Mouse (Mus musculus): Measurements from ENCODE around the gene Ppp1r32.

Ppp1r32 gene

DNA sequence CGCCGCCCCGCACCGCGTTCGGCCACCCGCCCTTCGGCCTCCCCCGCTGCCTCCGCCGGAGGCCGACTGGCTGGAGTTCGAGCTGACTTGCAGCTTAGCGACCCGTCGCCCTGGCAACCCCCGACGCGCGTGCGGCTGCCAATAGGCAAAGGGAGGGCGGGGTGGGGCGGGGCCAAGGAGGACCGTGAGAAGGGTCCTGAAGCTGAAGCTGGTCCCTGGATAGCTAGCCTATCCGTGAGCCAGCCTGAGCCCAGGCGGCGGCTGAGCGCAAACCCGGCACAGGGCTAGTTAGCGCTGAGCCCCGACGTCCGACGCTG, 25.3 kb downstream of the Ppp1r32 start:
- no peak for DNase-seq (ENCODE audit: low read depth)

DNA sequence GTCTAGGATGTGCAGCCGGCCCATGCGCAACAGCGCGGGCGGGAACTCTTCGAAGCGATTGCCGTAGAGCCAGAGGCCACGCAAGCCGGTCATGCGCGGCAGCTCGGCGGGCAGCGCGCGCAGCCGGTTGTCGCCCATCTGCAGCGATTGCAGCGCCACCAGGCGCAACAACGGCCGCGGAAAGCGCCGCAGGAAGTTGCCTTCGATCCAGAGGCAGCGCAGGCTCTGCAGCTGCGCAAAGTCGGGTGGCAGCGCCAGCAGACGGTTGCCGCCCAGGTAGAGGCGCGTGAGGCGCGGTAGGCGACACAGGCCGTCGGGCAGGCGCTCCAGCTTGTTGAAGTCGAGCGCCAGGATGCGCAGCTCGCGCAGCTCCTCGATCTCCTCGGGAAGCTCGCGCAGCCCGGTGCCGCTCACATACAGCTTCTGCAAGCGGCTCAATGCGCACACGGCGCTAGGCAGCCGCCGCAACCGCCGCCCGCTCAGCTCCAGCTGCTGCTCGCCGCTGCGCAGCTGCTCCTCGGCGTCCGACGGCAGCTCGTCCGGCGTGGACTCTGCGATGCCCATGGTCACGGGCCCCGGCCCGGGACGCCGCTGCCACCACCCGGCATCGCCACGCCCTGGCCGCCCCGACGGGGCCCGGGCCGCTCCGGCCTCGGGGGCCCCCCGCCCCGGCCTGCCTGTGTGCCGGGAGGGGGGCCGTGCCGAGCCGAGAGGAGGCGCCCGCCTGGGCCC, 25.8 kb downstream of the Ppp1r32 start, which contains the start of gene Lrrc10b:
Gene Lrrc10b (minus strand): TSS at position 722 of the 732 bp plus-strand sequence.
- no peak for DNase-seq (ENCODE audit: low read depth)

GRCm38 (mm10) chr19:10455437-10455806, 27.3 kb downstream of the Ppp1r32 start:
- no peak for DNase-seq (ENCODE audit: low read depth)

DNA sequence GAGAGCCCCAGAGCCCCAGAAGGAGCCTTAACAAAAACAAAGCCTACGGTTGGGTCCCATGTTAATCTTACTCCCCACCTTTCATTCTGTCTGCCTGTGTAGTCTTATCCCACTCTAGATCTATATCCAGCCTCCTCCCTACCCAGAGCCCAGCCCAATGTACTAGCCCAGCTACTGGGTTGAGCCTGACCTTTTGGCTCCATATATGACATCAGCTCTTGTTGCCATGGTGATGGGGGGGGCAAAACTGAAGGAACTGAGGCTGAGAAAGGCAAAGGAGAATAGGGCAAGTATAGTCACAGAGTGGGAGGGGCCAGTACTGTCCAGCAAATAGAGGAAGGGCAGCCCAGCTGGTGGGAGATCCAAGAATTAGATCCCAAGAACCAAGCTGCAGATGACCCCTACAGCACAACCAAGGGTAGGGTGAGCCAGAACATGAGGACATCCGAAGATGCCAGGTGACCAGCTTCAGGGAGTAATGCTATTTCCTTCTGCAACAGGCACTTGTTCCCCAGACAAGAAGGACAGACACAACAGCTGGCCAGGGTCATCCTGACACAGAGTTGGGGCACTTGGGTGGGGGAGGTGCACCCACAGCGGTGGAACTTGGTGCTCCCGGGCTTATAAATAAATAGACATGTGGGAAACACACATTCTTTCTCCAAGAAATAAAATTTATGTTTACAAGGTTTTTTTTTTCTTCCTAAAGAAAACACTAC, 27.9 kb downstream of the Ppp1r32 start:
- DNase-seq (ENCODE audit: low read depth) = no peak

GRCm38 (mm10) chr19:10449708-10450107, 33.0 kb downstream of the Ppp1r32 start:
- peak; percentile 32 for DNase-seq (ENCODE audit: low read depth)

DNA sequence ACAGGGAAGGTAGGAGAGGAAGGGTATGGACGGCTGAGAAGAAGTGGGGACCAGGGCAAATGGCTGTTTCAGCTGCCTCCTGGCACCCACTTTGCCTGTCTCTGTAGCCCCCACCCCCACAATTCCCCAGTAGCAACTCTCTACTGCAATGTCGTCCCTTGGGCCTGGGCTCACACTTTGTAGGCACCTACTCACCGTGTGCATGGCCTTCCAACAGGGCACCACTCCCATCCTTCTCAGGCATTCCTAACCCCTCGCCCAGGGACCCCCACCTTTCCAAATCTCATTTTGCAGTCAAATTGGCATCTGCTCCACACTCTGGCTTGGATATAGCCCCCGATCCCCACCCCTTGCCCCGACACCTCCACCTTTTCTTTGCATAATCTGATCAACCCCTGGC, 33.5 kb downstream of the Ppp1r32 start:
- DNase-seq (ENCODE audit: low read depth) = no peak

DNA sequence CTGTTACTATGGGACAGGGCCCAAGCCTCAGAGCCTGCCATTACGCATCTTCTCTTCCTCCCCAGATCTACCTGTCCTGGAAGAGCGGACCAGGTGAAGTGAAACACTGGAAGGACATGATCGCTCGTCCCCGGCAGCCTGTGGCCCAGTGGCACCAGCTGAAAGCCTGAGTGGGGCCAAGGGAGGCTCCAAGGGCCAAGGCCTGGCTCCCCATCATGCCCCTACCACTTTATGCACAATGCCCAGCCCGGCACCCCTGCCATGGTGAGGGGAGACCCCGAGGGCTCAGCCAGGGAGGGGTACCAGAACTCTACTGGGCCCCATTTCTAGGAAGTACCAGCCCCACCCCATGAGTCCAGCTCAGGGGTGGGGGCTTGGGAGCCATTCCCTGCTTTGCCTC, 34.5 kb downstream of the Ppp1r32 start:
- no peak for DNase-seq (ENCODE audit: low read depth)

DNA sequence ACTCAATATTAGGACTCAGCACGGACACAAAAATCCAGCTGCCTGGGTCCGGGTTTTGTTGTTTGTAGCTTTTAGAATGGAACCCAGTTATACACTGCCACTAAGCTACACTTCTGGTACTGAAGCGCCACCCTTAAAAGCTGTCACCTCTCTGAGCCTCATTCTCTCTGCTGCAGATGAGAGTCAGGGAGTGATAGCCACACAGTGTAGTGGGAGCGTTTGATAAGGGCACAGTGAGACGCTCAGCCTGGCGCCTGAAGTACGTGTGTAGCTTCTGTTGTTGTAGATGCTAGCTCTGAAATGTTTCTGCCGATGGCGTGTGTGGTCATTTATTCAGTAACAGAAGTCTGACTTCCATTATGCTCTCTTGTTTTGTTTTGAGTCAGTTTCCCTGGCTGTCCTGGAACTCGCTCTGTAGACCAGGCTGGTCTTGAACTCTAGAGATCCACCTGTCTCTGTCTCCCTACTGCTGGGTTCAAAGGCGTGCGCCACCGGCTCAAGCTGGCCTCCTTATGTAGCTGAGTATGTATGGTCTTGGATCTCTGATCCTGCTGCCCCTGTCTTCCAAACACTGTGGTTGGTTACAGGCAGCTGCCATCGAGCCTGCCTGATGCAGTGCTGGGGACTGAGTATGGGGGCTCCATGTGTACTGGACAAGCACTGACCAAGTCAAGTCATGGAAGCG, 37.9 kb downstream of the Ppp1r32 start:
- DNase-seq (ENCODE audit: low read depth) = no peak

DNA sequence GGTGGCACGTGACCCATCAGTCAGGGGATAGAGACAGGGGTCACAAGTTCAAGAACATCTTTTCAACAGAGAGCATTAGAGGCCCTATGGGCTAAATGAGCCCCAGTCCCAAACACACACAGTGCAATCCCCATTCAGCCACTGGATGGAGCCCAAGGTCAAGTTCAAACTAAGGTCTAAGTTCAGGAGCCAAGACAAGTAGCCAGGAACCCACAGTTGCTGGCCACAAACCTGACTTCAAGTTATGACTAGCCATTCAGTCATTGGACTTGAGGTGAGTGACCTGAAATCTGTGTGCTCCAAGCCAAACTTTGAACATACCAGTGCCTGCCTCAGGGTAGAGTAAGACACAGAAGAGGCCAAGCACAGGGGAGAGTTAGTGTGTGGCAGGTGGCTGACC, 45.2 kb downstream of the Ppp1r32 start:
- no peak for DNase-seq (ENCODE audit: low read depth)

DNA sequence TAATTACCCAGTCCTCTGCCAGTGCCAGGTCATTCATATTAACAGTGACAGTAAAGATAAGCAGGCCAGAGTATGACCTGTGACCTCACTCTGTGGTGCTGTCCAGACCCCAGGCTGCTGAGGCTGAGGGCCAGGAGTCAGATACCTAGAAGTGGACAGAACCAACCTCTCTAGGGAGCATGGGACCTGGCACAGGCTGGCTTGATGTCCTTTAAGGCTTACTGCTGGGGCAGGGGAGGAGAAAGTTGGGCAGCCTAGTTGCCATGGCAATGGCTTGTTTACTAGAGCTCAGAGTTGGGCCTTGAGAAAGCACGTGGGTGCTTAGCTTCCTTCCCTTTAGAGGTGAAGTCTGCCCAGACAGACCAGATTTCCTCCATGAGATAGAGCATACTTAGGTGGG, 46.0 kb downstream of the Ppp1r32 start:
- DNase-seq (ENCODE audit: low read depth) = no peak

- no peak for DNase-seq (ENCODE audit: low read depth)
These were observed 46.8 kb downstream of the Ppp1r32 start for GRCm38 (mm10) chr19:10435908-10436307.

DNA sequence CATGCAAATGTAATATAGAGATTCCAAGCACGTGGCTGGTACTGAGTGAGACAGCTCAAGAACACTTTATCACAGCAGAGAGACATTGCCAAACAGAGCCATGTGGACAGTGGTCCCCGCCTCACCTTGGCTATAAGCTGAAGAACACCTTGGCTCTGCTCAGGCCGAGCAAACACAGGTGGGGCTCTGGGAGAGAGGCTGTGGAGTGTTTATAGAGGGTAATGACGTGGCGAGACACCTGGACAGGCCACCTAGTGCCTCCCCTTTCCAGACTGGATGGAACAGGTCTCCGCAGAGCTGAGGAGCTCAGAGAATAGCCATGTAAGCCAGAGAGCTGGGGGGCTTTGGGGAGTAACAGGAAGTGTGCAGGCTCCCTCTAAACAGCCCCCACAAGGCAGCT, 47.8 kb downstream of the Ppp1r32 start:
- DNase-seq (ENCODE audit: low read depth) = no peak

DNA sequence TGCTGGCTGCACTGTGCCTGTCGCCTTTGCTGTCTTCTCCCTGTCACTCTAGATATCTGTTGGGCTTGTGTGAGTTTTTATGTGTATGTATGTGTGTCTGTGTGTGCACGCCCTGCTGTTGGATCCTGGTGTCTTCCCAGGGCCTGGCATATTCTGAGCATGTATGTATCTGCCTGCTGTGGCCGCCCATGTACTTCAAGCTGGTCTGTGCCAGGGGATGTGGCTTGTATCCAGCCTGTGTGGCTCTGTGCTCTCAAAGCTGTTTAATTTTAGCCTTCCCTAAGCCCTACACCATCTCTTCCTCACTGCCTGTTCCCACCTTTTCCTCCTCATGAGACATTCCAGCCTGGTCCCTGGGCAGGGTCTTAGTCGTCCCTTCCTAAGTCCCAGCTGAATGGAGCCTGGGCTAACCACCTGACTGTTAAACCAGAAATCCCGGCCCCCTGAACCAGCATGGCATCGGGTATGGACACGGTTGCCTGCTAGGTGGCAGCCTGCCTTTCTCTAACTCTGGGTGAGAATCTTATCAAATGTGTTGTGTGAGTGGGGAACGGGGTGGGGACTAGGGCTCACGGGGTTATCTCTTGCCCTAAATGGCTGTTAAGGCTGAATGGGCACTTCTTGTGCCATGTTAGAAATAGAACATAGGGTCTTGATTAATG, 48.7 kb downstream of the Ppp1r32 start:
- no peak for DNase-seq (ENCODE audit: low read depth)

DNA sequence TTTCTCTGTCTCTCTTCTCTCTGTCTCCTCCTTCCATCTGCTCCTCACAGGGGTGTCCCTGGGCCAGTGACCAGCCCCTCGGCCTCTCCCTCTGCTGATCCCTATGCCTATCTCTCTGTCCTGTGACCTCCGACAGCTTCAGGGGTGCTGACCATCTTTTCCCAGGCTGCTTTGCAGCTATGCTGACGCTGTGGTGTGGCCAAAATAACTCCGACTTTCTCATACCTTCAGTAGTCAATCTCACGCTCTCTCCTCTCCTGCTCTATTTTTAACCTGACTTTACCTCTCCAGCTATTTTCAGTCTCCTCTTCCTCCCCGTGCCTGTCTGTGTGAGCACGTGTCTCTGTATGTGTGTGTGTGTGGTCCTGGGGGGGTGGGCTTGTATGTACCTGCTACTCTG, 49.5 kb downstream of the Ppp1r32 start:
- no peak for DNase-seq (ENCODE audit: low read depth)

- DNase-seq (ENCODE audit: low read depth) = no peak
These were observed 50.9 kb downstream of the Ppp1r32 start for GRCm38 (mm10) chr19:10431841-10432240.

DNA sequence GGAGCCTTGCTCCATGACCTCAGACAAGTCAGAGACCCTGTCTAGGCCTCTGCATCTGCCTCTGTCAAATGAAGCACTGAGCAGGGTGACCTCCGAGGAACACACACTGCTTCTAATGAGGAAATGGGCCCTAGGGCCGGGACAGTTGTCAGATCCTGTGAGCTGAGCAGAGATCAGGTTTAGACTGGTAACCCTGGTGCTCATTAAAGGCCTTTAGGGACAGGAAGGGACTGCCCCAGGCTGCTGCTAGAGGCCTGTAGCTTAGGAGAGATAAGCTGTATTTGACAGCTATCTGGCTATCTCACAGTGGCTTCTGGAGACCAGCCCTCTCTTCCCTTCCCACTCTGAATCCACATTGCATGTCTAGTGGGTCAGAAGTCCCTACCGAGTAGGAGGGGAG, 51.3 kb downstream of the Ppp1r32 start:
- no peak for DNase-seq (ENCODE audit: low read depth)

DNA sequence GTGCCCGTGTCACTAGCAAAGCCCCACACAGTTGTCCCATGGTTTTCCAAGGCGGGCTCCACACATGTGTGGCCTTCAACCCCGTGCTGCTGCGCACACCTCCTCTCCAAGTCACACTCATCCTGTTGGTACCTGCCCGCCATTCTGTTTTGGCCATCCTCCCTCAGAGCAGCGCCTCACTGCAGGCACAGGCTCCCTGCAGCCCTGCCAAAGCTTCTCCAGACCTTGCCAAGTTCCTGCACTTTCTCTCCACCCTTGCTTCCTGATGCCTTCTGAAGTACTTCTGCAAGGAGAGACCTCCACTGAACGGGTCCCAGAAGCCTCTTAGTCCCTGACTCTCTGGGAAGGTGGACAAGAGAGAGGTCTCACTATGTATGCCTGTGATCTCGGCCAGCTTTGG, 53.4 kb downstream of the Ppp1r32 start:
- DNase-seq (ENCODE audit: low read depth) = no peak

DNA sequence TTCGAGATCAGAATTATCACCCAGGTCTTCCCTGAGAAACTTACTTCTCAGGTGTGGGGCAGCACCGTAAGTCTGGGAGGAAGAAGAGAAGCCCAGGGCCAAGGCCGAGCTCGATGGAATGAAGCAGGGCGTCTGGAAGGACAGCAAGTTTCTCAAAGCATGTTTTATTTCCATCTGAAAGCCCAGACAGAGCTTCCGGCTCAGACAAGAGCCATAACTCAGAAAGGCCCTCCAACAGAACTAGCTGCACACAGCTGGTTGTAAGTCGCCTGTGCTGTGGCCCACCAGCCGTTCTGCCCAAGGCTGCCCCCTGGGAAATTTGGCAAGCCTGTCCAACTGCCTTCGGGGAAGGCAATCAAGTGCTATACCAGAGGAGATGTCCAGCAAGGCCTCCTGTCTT, 55.3 kb downstream of the Ppp1r32 start:
- DNase-seq (ENCODE audit: low read depth) = no peak

GRCm38 (mm10) chr19:10426793-10427192, 55.9 kb downstream of the Ppp1r32 start:
- no peak for DNase-seq (ENCODE audit: low read depth)

GRCm38 (mm10) chr19:10426312-10426711, 56.4 kb downstream of the Ppp1r32 start:
- DNase-seq (ENCODE audit: low read depth) = no peak

GRCm38 (mm10) chr19:10425484-10426270, 57.1 kb downstream of the Ppp1r32 start:
- no peak for DNase-seq (ENCODE audit: low read depth)

- DNase-seq (ENCODE audit: low read depth) = no peak
These were observed 58.0 kb downstream of the Ppp1r32 start for GRCm38 (mm10) chr19:10424751-10425150.

Measured in fibroblast of lung, adult 2 months (primary cell).